Mouse (Mus musculus) C2C12 (cell line): ENCODE measurements around the gene Rarres2.

Experiments used
- CTCF ChIP-seq: IDR thresholded peaks from one replicate; pipeline ENCODE4 v1.5.1; 2011; ENCODE audit not compliant: control insufficient read depth, insufficient read depth, insufficient read length
- MAX ChIP-seq: IDR thresholded peaks from one replicate; pipeline ENCODE4 v1.6.1; 2011; ENCODE audit warnings: mild to moderate bottlenecking, control low read depth

- no peak for TF ChIP-seq CTCF
- no peak for TF ChIP-seq MAX
Measured at GRCm38 (mm10) chr6:48534913-48535312, 37.7 kb downstream of the Rarres2 start.
